Mouse (Mus musculus) Muller cell, postnatal 12 days (primary cell): Measurements from ENCODE around the gene Fem1b.

ENCODE experiments used
- DNase-seq: peaks from one replicate; pipeline ENCODE4 v3.0.0-alpha.2; 2015; ENCODE audit errors: inconsistent ontology term

Gene Fem1b

GRCm38 (mm10) chr9:62781965-62782364, 29.8 kb downstream of the Fem1b start:
- DNase-seq = peak; percentile 29

- DNase-seq = peak; percentile 59
Measured at GRCm38 (mm10) chr9:62778721-62779120, 33.0 kb downstream of the Fem1b start.

GRCm38 (mm10) chr9:62777461-62777860, 34.3 kb downstream of the Fem1b start:
- DNase-seq = peak; percentile 64

GRCm38 (mm10) chr9:62775464-62775863, 36.3 kb downstream of the Fem1b start:
- peak; percentile 93 for DNase-seq

- DNase-seq = no peak
Measured at GRCm38 (mm10) chr9:62772746-62773145, 39.0 kb downstream of the Fem1b start.

- DNase-seq = no peak
Measured at GRCm38 (mm10) chr9:62768361-62768760, 43.4 kb downstream of the Fem1b start.

- no peak for DNase-seq
Measured at GRCm38 (mm10) chr9:62767464-62767863, 44.3 kb downstream of the Fem1b start.

GRCm38 (mm10) chr9:62765346-62765745, 46.4 kb downstream of the Fem1b start:
- no peak for DNase-seq

GRCm38 (mm10) chr9:62763478-62763877, 48.3 kb downstream of the Fem1b start:
- peak; percentile 63 for DNase-seq

GRCm38 (mm10) chr9:62759601-62760000, 52.1 kb downstream of the Fem1b start:
- DNase-seq = no peak

- no peak for DNase-seq
Measured at GRCm38 (mm10) chr9:62758288-62758687, 53.4 kb downstream of the Fem1b start.

GRCm38 (mm10) chr9:62750381-62750780, 61.4 kb downstream of the Fem1b start:
- no peak for DNase-seq

- no peak for DNase-seq
Measured at GRCm38 (mm10) chr9:62749666-62750065, 62.1 kb downstream of the Fem1b start.

GRCm38 (mm10) chr9:62746646-62747045, 65.1 kb downstream of the Fem1b start:
- no peak for DNase-seq

- DNase-seq = peak; percentile 35
Measured at GRCm38 (mm10) chr9:62744558-62745275, 67.0 kb downstream of the Fem1b start.
